Mouse (Mus musculus) ES-Bruce4 (cell line): ENCODE measurements around the gene Gm7138.

Experiments used
- CTCF ChIP-seq: IDR thresholded peaks from one replicate; pipeline ENCODE4 v1.8.1; 2011; ENCODE audit warnings: low read depth, low read length
- POLR2A ChIP-seq: IDR thresholded peaks from one replicate; pipeline ENCODE4 v1.8.1; 2011; ENCODE audit warnings: low read length; ENCODE audit not compliant: insufficient read depth

- TF ChIP-seq POLR2A, result no peak
- TF ChIP-seq CTCF, result no peak
Observed at GRCm38 (mm10) chr10:77804095-77804494, 27.4 kb upstream of the Gm7138 start.
